ENCODE assay signal across 7 mouse cellular contexts in the genomic region with DNA sequence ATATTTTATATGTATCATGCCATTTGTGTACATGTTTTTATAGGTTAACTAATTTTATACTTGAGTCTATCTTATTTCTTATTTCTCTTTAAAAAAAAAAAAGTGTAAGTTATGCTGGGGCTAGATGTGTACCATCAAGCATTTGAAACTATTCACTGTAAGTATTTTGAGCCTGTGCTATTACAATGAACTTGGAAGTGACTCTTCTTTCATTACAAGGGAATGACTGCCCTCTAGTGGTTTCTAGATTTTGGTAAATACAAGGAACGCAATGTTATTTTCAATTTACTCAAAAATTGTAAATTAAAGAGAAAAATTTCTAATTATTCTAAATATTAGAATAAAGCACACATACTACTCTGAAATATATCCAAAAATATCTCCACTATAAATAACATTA.
DNase-seq lines count a peak whose midpoint lies in the region; ATAC-seq lines count a peak whose summit lies in the region.

No protein-coding gene starts in this region.

- H3K4me2 ChIP-seq in forebrain, embryonic 15.5 days (replicated peaks): no peak overlapping the region
- no peak overlapping the region for H3K4me2 ChIP-seq in neural tube, embryonic 13.5 days

- peak; percentile 69 for ATAC-seq in forebrain, embryonic 15.5 days (replicated peaks)
- 0 out of 2 replicates have a peak, but pooled peaks have one; percentile 27 for ATAC-seq in neural tube, embryonic 13.5 days (ENCODE audit: low read depth)
- no peak for ATAC-seq in monocyte, adult 5-6 weeks (replicated peaks; ENCODE audit: insufficient number of reproducible peaks, low FRiP score, low TSS enrichment, poor library complexity, severe bottlenecking)

- no peak overlapping the region for H3K9ac ChIP-seq in forebrain, embryonic 15.5 days (replicated peaks)
- no peak overlapping the region for H3K9ac ChIP-seq in neural tube, embryonic 13.5 days

- no peaks in the 10 kb centered on the region for H3K9me3 ChIP-seq in forebrain, embryonic 15.5 days
- no peaks in the 10 kb centered on the region for H3K9me3 ChIP-seq in neural tube, embryonic 13.5 days

- WGBS in forebrain, embryonic 15.5 days: 40% methylated on average over 1 of the region's 1 CpGs
- WGBS in neural tube, embryonic 13.5 days: 36% methylated on average over 1 of the region's 1 CpGs

- intact Hi-C loops in left cerebral cortex, postnatal 14 days (cut with DNase I): loop anchor here (5.0 to 10.0 kb wide), 3 partner anchors 1339 to 1829 kb away; no protein-coding TSS in a partner anchor
- intact Hi-C loops in left cerebral cortex, postnatal 36 days (cut with DNase I): loop anchor here (10.0 kb wide), 1 partner anchor 1349 kb away; no protein-coding TSS in a partner anchor

- no peaks in the 10 kb centered on the region for H3K4me1 ChIP-seq in forebrain, embryonic 15.5 days
- no peaks in the 10 kb centered on the region for H3K4me1 ChIP-seq in neural tube, embryonic 13.5 days (replicated peaks)

- no peaks in the 10 kb centered on the region for H3K27me3 ChIP-seq in forebrain, embryonic 15.5 days
- H3K27me3 ChIP-seq in neural tube, embryonic 13.5 days: no peaks in the 10 kb centered on the region

- H3K27ac ChIP-seq in forebrain, embryonic 15.5 days (replicated peaks): no peak overlapping the region
- no peak overlapping the region for H3K27ac ChIP-seq in neural tube, embryonic 13.5 days (replicated peaks)

- peak; percentile 8 to 62 for DNase-seq in left cerebral cortex, postnatal 14 days (ENCODE audit: low spot score in 2 of 2)
- DNase-seq in left cerebral cortex, postnatal 36 days (ENCODE audit: low spot score in 2 of 2): no peak
- peak; percentile 5 for DNase-seq in WW6 (ENCODE audit: low read depth, low spot score)
- no peak for DNase-seq in urinary bladder, adult 18-20 months (ENCODE audit: low spot score in 2 of 2)

- H3K36me3 ChIP-seq in forebrain, embryonic 15.5 days: no peaks in the 10 kb centered on the region
- H3K36me3 ChIP-seq in neural tube, embryonic 13.5 days: no peaks in the 10 kb centered on the region

- no peak overlapping the region for H3K4me3 ChIP-seq in forebrain, embryonic 15.5 days
- no peak overlapping the region for H3K4me3 ChIP-seq in neural tube, embryonic 13.5 days

Comparison
In these comparisons a context has a peak if more than half of its experiments do, and no peak if none do; other contexts are left out.
1. DNase-seq: peak in left cerebral cortex, postnatal 14 days (2 of 2) and WW6 (single experiment); none in left cerebral cortex, postnatal 36 days (0 of 2) and urinary bladder, adult 18-20 months (0 of 2).